Comparison of ENCODE assay signal across 8 mouse cellular contexts in the genomic region with DNA sequence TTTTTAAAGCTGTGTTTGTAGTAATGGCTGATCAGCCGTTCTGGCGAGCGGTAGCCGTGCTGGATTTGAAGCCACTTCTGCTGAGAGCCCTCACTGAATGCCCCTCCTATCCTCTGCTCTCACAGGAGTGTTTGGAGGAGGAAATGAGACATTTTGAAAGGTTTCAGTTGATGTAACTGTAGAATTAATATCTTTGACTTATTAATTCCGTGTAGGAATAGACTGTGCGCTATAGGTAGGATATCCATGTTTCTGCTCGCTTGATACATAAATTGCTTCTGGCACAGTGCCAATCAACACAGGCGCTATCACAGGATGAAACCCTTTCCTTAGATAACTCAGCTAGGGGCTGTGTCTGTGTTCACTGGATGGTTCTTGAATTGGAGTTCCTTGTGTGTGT.
A peak's percentile ranks its signal among the peaks of the same experiment; 100 is the strongest.
DNase-seq lines count a peak whose midpoint lies in the region; ATAC-seq lines count a peak whose summit lies in the region.
"Had no signal": no experiment of that assay in that cellular context is flagged by ENCODE, and none has a peak within 500 bp of the region (broad histone marks: within the 10 kb centered on the region; RNA-seq: fewer than 3 reads in every experiment).

No protein-coding gene starts in this region.

- H3K27ac ChIP-seq in neural tube, embryonic 11.5 days (ENCODE audit: low read depth, low read length) = 0 out of 2 replicates have a peak overlapping the region, but pooled peaks have one; percentile 51
- peak overlapping the region; percentile 82 for H3K27ac ChIP-seq in forebrain, embryonic 13.5 days
- H3K27ac ChIP-seq in limb, embryonic 12.5 days = peak overlapping the region; percentile 72; the same call in 1 of the 2 replicates
- 0 out of 2 replicates have a peak overlapping the region, but pooled peaks have one; percentile 33 for H3K27ac ChIP-seq in stomach, embryonic 15.5 days

- no peak overlapping the region for H3K9ac ChIP-seq in neural tube, embryonic 11.5 days (ENCODE audit: low read length)
- H3K9ac ChIP-seq in forebrain, embryonic 13.5 days = 0 out of 2 replicates have a peak overlapping the region, but pooled peaks have one; percentile 21
- no peak overlapping the region for H3K9ac ChIP-seq in limb, embryonic 12.5 days (replicated peaks)
- H3K9ac ChIP-seq in stomach, embryonic 15.5 days = no peak overlapping the region
- H3K9ac ChIP-seq: heart, embryonic 15.5 days had no signal

- H3K4me2 ChIP-seq in neural tube, embryonic 11.5 days (ENCODE audit: low read depth) = no peak overlapping the region
- H3K4me2 ChIP-seq in forebrain, embryonic 13.5 days = peak overlapping the region; percentile 37
- peak overlapping the region; percentile 40 for H3K4me2 ChIP-seq in limb, embryonic 12.5 days
- no peak overlapping the region for H3K4me2 ChIP-seq in stomach, embryonic 15.5 days

- intact Hi-C loops in left cerebral cortex, postnatal 10 days (cut with DNase I) = no loop called here

- no peaks in the 10 kb centered on the region for H3K36me3 ChIP-seq in neural tube, embryonic 11.5 days (ENCODE audit: control insufficient read depth, insufficient read depth, low read length)
- no peaks in the 10 kb centered on the region for H3K36me3 ChIP-seq in forebrain, embryonic 13.5 days (ENCODE audit: poor library complexity, severe bottlenecking)
- H3K36me3 ChIP-seq in limb, embryonic 12.5 days = no peaks in the 10 kb centered on the region
- H3K36me3 ChIP-seq in stomach, embryonic 15.5 days = no peaks in the 10 kb centered on the region
- H3K36me3 ChIP-seq: heart, embryonic 15.5 days had no signal

- H3K4me1 ChIP-seq in neural tube, embryonic 11.5 days (ENCODE audit: control insufficient read depth, insufficient read depth, low read length) = peaks cover 18% of the 10 kb centered on the region
- H3K4me1 ChIP-seq in forebrain, embryonic 13.5 days = peaks cover 72% of the 10 kb centered on the region
- peaks cover 50% of the 10 kb centered on the region for H3K4me1 ChIP-seq in limb, embryonic 12.5 days (replicated peaks)
- peaks cover 5% of the 10 kb centered on the region; the same call in 1 of the 2 replicates for H3K4me1 ChIP-seq in stomach, embryonic 15.5 days

- no peak for ATAC-seq in neural tube, embryonic 11.5 days (ENCODE audit: insufficient read depth, low FRiP score, low TSS enrichment)
- ATAC-seq in forebrain, embryonic 13.5 days = peak; percentile 52
- ATAC-seq in limb, embryonic 12.5 days (ENCODE audit: insufficient number of reproducible peaks, insufficient read depth, low FRiP score, low TSS enrichment, low read depth) = no peak
- no peak for ATAC-seq in stomach, embryonic 15.5 days (ENCODE audit: insufficient read depth, low FRiP score, low read depth)

- 51% methylated on average over 8 of the region's 8 CpGs for WGBS in neural tube, embryonic 11.5 days
- 38% methylated on average over 8 of the region's 8 CpGs for WGBS in forebrain, embryonic 13.5 days
- 38% methylated on average over 8 of the region's 8 CpGs for WGBS in limb, embryonic 12.5 days
- 46% methylated on average over 8 of the region's 8 CpGs for WGBS in stomach, embryonic 15.5 days

- no peaks in the 10 kb centered on the region for H3K27me3 ChIP-seq in neural tube, embryonic 11.5 days (ENCODE audit: control insufficient read depth, insufficient read depth, low read length)
- no peaks in the 10 kb centered on the region for H3K27me3 ChIP-seq in forebrain, embryonic 13.5 days
- H3K27me3 ChIP-seq in limb, embryonic 12.5 days = no peaks in the 10 kb centered on the region
- no peaks in the 10 kb centered on the region for H3K27me3 ChIP-seq in stomach, embryonic 15.5 days (replicated peaks)
- H3K27me3 ChIP-seq: heart, embryonic 15.5 days had no signal

- DNase-seq in neural tube, embryonic 11.5 days (ENCODE audit: low spot score) = no peak
- no peak for DNase-seq in neural tube, embryonic 10.5 days (ENCODE audit: extremely low spot score, low spot score)
- DNase-seq in yolk sac, embryonic 10.5 days (ENCODE audit: low spot score) = no peak
- no peak for DNase-seq in left cerebral cortex, postnatal 10 days (ENCODE audit: extremely low spot score in 1 of 2, low spot score in 2 of 2)

- no peak overlapping the region for H3K4me3 ChIP-seq in neural tube, embryonic 11.5 days (ENCODE audit: low read depth, low read length)
- no peak overlapping the region for H3K4me3 ChIP-seq in forebrain, embryonic 13.5 days
- H3K4me3 ChIP-seq in limb, embryonic 12.5 days (replicated peaks) = no peak overlapping the region
- H3K4me3 ChIP-seq in stomach, embryonic 15.5 days (replicated peaks) = no peak overlapping the region
- H3K4me3 ChIP-seq: heart, embryonic 15.5 days had no signal

- no peaks in the 10 kb centered on the region for H3K9me3 ChIP-seq in neural tube, embryonic 11.5 days (ENCODE audit: control insufficient read depth, low read length)
- H3K9me3 ChIP-seq in forebrain, embryonic 13.5 days (replicated peaks) = no peaks in the 10 kb centered on the region
- no peaks in the 10 kb centered on the region for H3K9me3 ChIP-seq in limb, embryonic 12.5 days
- no peaks in the 10 kb centered on the region for H3K9me3 ChIP-seq in stomach, embryonic 15.5 days
- H3K9me3 ChIP-seq: heart, embryonic 15.5 days had no signal

Comparison
In these comparisons a context has a peak if more than half of its experiments do, and no peak if none do; other contexts are left out.
1. H3K4me2 ChIP-seq: peak in forebrain, embryonic 13.5 days (single experiment) and limb, embryonic 12.5 days (single experiment); none in neural tube, embryonic 11.5 days (single experiment) and stomach, embryonic 15.5 days (single experiment).
2. Peak in every context shown above with its lines, with median percentiles within 50 percentile points of each other: H3K27ac ChIP-seq.